Mouse (Mus musculus) heart, embryonic 14.5 days (tissue): ENCODE data around the gene Rab29. TPM values are rescaled to one million over a fixed set of nuclear protein-coding genes. Genes with fewer than 3 reads are reported as not detected.
"Not testable (repeated sequence)": the region's sequence is repeated elsewhere in the genome, so short reads cannot be mapped to it uniquely, and the experiment has no call there.

ENCODE experiments used
- ATAC-seq: fragments of 200-750 bp; cut with Nextera tagmentation; 2 replicates; pipeline ENCODE4 v1.8.0; 2017; ENCODE audit warnings: low read depth, moderate TSS enrichment; ENCODE audit not compliant: insufficient number of reproducible peaks, insufficient read depth, low FRiP score
- H3K27ac ChIP-seq, 2 experiments: fragments of 200-500 bp in 1 of 2; fragments of 300-500 bp in 1 of 2; sonication (generic) in 1 of 2; replicated peaks in 1 of 2; 2 replicates each; pipeline ENCODE4 v1.5.1; 2012 to 2014; ENCODE audit warnings: low read depth in 2 of 2, low read length in 2 of 2, control low read depth in 1 of 2, mild to moderate bottlenecking in 1 of 2, mixed read lengths in 1 of 2; ENCODE audit not compliant: control insufficient read depth in 1 of 2, insufficient read depth in 1 of 2
- H3K27me3 ChIP-seq: fragments of 300-500 bp; sonication (generic); 2 replicates; pipeline ENCODE4 v1.6.1; 2014; ENCODE audit warnings: mild to moderate bottlenecking, low read length, control low read depth; ENCODE audit not compliant: control insufficient read depth, insufficient read depth
- H3K36me3 ChIP-seq: fragments of 300-500 bp; sonication (generic); 2 replicates; pipeline ENCODE4 v1.6.1; 2014; ENCODE audit warnings: mild to moderate bottlenecking, control low read depth, low read length, mixed read lengths; ENCODE audit not compliant: control insufficient read depth, insufficient read depth
- H3K4me1 ChIP-seq, 2 experiments: fragments of 200-500 bp in 1 of 2; fragments of 300-500 bp in 1 of 2; sonication (generic) in 1 of 2; 2 replicates each; pipeline ENCODE4 v1.6.1; 2012 to 2014; ENCODE audit warnings: low read length in 2 of 2, control low read depth in 1 of 2, mixed read lengths in 1 of 2; ENCODE audit not compliant: control insufficient read depth in 2 of 2, insufficient read depth in 2 of 2
- H3K4me2 ChIP-seq: fragments of 300-500 bp; sonication (generic); 2 replicates; pipeline ENCODE4 v1.6.1; 2014; ENCODE audit warnings: mild to moderate bottlenecking, low read length
- H3K4me3 ChIP-seq, 2 experiments: fragments of 200-500 bp in 1 of 2; fragments of 300-500 bp in 1 of 2; sonication (generic) in 1 of 2; 2 replicates each; pipeline ENCODE4 v1.5.1; 2012 to 2014; ENCODE audit warnings: low read length in 2 of 2, mild to moderate bottlenecking in 2 of 2, control low read depth in 1 of 2, low read depth in 1 of 2, moderate library complexity in 1 of 2; ENCODE audit not compliant: control insufficient read depth in 1 of 2, insufficient read depth in 1 of 2
- H3K9ac ChIP-seq: fragments of 300-500 bp; sonication (generic); 2 replicates; pipeline ENCODE4 v1.6.1; 2014; ENCODE audit warnings: mild to moderate bottlenecking, low read length
- H3K9me3 ChIP-seq: fragments of 300-500 bp; sonication (generic); 2 replicates; pipeline ENCODE4 v1.6.1; 2016; ENCODE audit warnings: low read length, control low read depth; ENCODE audit not compliant: control insufficient read depth
- WGBS: fragments of 180-500 bp; shearing (Covaris S2); extraction: QIAGEN DNeasy Blood & Tissue Kit; methylation state at CpG from one replicate; pipeline ENCODE4 v1.1.7; 2014; 5-methylcytosine and 5-hydroxymethylcytosine counted together
- polyA plus RNA-seq: library from polyadenylated mRNA; unstranded; fragments of >200 nt; fragmentation: Nextera tagmentation; extraction: Ambion mirVana; gene quantifications from 2 replicates; pipeline ENCODE4 v1.2.1, GENCODE M21; 2014

Rab29 gene
- polyA plus RNA-seq, 1 experiment from 2014 or later: 17.8 TPM

- Histone ChIP-seq H3K27me3 (no peaks in the 10 kb centered on the region), H3K9me3 (no peaks in the 10 kb centered on the region), H3K4me1 (no peaks in the 10 kb centered on the region), H3K27ac (no peak overlapping the region), H3K4me3 (no peak overlapping the region), H3K36me3 (no peaks in the 10 kb centered on the region), H3K9ac (no peak overlapping the region), H3K4me2 (no peak overlapping the region)
- 72% methylated on average over 6 of the region's 6 CpGs for WGBS
- no peak for ATAC-seq
These were observed 23.1 kb downstream of the Rab29 start for GRCm38 (mm10) chr1:131890043-131890658.

GRCm38 (mm10) chr1:131891436-131891835 is 24.4 kb downstream of the Rab29 start:
- Histone ChIP-seq H3K4me2 (no peak overlapping the region), H3K9ac (no peak overlapping the region), H3K4me1 (no peaks in the 10 kb centered on the region), H3K9me3 (no peaks in the 10 kb centered on the region), H3K4me3 (no peak overlapping the region), H3K36me3 (no peaks in the 10 kb centered on the region), H3K27me3 (no peaks in the 10 kb centered on the region), H3K27ac (no peak overlapping the region)
- 78% methylated on average over 4 of the region's 4 CpGs for WGBS
- ATAC-seq: no peak

DNA sequence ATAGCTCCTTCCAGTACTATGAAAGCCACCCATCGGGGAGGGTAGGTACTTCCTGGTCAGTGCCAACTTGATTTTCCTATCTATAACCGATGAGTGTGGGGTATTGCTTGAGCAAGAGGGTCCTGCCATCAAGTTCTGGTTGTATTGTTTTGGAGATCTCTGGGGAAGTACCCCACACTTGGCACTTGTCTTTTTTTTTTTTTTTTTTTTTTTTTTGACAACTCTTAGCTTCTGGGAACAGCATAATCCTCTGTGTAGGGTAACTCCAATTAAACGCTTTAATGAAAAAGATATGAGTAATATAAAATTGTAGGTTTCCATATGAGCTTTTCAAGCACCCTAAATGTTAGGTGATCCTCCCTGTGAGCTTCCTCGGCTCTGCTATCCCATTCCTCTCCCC is 35.7 kb downstream of the Rab29 start:
- WGBS: 81% methylated on average over 4 of the region's 4 CpGs
- Histone ChIP-seq H3K9ac (no peak overlapping the region), H3K4me2 (no peak overlapping the region), H3K4me1 (no peaks in the 10 kb centered on the region), H3K9me3 (no peaks in the 10 kb centered on the region), H3K27me3 (peaks cover 2% of the 10 kb centered on the region), H3K27ac (no peak overlapping the region), H3K4me3 (no peak overlapping the region), H3K36me3 (no peaks in the 10 kb centered on the region)
- ATAC-seq: no peak

GRCm38 (mm10) chr1:131903251-131903650 is 36.2 kb downstream of the Rab29 start:
- 84% methylated on average over 7 of the region's 7 CpGs for WGBS

DNA sequence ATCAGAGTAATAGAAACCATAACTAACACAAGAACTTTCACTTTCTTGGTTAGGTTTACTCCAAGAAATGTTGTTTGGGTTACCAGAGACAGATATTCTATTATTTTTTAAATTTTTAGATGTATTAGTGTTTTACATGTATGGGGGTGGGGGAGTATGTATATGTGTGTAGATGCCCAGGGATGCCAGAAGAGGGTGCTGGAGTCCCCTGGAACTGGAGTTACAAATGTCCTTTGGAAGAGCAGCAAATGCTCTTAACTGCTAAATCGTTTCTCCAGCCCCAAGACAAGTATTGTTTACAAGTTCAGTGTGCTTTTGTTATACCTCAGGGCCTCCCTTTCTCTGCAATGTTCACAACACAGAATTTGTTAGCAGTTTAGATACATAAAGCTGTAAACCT is 38.5 kb downstream of the Rab29 start:
- no peaks in the 10 kb centered on the region for H3K36me3 ChIP-seq
- no peaks in the 10 kb centered on the region for H3K4me1 ChIP-seq
- H3K4me3 ChIP-seq: no peak overlapping the region
- H3K27ac ChIP-seq: no peak overlapping the region
- no peaks in the 10 kb centered on the region for H3K9me3 ChIP-seq
- no peak overlapping the region for H3K9ac ChIP-seq
- WGBS: 9% methylated on average over 1 of the region's 1 CpGs
- no peak for ATAC-seq
- no peak overlapping the region for H3K4me2 ChIP-seq
- H3K27me3 ChIP-seq: peaks cover 9% of the 10 kb centered on the region

More at GRCm38 (mm10) chr1:131903251-131903650, 36.2 kb downstream of the Rab29 start:
- H3K9ac ChIP-seq: no peak overlapping the region
- H3K27ac ChIP-seq: no peak overlapping the region
- no peak for ATAC-seq
- no peaks in the 10 kb centered on the region for H3K36me3 ChIP-seq
- H3K4me1 ChIP-seq: no peaks in the 10 kb centered on the region
- peaks cover 7% of the 10 kb centered on the region for H3K27me3 ChIP-seq
- no peak overlapping the region for H3K4me2 ChIP-seq
- H3K9me3 ChIP-seq: no peaks in the 10 kb centered on the region
- H3K4me3 ChIP-seq: no peak overlapping the region

GRCm38 (mm10) chr1:131908456-131908855 is 41.4 kb downstream of the Rab29 start:
- Histone ChIP-seq H3K36me3 (no peaks in the 10 kb centered on the region; the same call in 1 of the 2 replicates), H3K4me3 (no peak overlapping the region), H3K4me1 (peaks cover 0 to 5% of the 10 kb centered on the region in 2 experiments; a peak in 2 of 4 replicates), H3K9ac (no peak overlapping the region), H3K27ac (no peak overlapping the region), H3K9me3 (no peaks in the 10 kb centered on the region), H3K4me2 (no peak overlapping the region), H3K27me3 (peaks cover 9% of the 10 kb centered on the region)
- ATAC-seq: no peak
- 82% methylated on average over 3 of the region's 3 CpGs for WGBS

GRCm38 (mm10) chr1:131909236-131909635 is 42.2 kb downstream of the Rab29 start:
- not testable (repeated sequence) for H3K4me2 ChIP-seq, H3K9ac ChIP-seq, ATAC-seq, H3K4me1 ChIP-seq, H3K27me3 ChIP-seq, H3K4me3 ChIP-seq, H3K36me3 ChIP-seq, H3K9me3 ChIP-seq, H3K27ac ChIP-seq
- WGBS: 95% methylated on average over 2 of the region's 2 CpGs
